Mouse (Mus musculus) ovary, postnatal 10 days (tissue): ENCODE data around the gene Olfr263.

Source experiments
- DNase-seq: peaks from one replicate; pipeline ENCODE4 v3.0.0; 2022; ENCODE audit warnings: low spot score

Gene Olfr263

DNA sequence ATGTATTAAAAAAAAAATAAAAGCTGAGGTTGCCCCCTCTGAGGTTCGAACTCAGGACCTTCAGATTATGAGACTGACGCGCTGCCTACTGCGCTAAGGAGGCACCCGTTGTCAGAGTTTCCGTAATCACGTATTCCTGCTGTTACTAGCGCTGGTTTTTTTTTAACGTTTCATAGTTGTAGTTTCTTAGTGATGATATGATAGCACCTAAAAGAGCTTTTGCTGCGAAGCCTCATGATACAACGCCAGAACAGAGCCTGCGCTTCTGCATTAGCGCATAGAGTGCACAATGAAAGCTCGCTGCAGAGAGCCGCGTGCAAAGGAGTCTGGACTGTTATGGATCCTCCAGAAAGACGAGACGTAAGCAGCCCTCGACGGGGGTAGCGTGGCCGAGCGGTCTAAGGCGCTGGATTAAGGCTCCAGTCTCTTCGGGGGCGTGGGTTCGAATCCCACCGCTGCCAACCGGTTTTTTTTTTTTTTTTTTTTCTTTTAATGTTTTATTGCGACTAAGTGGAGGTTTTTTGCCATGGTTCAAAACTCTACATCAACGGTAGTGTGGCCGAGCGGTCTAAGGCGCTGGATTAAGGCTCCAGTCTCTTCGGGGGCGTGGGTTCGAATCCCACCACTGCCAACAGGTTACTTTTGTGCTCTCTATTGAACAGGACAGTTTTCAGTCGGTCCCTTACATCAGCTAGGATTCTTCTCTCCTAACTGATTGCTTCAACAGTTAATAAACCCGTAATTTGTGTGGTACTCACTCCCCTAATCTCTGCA is 40.4 kb downstream of the Olfr263 start:
- peak; percentile 65 for DNase-seq

DNA sequence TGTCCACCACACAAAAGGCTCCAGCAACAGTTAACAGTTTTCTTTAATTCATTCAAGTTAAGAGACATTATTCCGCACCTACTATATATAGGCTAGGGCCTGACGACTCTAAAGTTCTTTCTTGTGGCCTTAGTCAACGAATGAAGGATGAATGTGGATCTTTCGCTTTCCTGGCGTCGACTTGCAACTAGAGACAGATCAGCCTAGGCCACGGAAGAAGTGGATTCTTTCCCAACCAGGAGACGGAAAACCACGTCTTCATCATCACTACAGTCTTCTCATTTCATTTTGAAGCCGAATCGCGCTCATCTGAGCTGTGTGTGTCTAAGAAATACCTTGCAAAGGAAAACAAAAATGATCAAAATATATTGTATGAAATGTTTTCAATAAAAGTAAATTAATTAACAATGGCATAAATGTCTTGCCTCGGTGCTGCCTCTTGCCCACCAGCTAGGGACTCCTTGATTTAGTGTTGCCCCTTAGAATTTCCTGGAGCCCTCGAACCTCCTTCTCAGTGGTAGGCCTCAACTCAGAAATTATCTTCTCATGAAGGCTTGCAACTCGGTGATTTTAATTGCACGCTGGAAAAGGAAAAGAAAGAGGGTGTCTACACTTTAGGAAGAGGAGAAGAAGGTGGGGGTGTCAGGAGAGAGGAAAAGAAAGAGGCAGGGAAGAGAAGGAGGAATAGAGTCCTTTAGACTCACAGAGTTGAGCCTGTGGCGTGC is 41.2 kb downstream of the Olfr263 start:
- DNase-seq = no peak

DNA sequence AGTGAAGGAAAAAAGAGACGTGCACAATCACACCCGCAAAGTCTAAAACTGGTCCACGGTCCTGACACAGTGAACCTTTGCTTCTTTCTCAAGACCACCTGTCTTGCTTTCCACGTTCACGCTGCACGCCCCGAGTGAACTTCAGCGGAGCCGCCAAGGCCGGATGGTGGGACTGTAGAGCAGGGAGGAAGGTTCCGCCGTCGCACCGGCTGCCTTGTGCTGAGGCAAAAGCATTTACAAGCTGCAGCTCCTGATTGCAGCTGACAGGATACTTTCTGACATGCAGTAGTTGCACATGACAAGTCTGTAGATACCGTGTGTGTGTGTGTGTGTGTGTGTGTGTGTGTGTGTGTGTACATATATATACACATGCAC is 41.7 kb downstream of the Olfr263 start:
- DNase-seq = no peak

DNA sequence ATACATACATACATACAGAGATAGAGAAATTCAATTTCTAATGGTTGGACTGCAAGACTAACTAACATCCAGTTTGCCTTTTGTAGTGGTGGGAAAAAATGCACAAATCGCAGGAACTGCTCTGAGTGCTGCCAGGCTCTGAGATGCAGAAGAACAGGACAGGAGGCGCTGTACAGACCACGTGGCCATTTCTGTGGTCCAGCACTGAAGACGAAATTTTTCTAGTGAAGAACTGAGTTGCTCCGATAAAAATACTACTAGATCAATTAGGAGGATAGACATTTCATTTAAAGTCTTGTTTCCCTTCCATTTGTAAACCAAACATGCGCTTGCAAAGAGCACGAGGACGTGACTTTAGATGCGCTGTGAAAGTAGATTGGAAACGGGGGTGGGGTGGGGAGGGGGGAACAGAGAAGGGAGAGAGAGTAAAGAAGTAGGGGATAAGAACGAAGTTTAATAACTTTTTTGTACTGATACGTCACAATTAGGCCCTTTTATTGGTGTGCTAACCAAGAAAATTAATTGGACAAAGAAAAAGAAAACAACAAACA is 42.2 kb downstream of the Olfr263 start:
- DNase-seq = no peak

DNA sequence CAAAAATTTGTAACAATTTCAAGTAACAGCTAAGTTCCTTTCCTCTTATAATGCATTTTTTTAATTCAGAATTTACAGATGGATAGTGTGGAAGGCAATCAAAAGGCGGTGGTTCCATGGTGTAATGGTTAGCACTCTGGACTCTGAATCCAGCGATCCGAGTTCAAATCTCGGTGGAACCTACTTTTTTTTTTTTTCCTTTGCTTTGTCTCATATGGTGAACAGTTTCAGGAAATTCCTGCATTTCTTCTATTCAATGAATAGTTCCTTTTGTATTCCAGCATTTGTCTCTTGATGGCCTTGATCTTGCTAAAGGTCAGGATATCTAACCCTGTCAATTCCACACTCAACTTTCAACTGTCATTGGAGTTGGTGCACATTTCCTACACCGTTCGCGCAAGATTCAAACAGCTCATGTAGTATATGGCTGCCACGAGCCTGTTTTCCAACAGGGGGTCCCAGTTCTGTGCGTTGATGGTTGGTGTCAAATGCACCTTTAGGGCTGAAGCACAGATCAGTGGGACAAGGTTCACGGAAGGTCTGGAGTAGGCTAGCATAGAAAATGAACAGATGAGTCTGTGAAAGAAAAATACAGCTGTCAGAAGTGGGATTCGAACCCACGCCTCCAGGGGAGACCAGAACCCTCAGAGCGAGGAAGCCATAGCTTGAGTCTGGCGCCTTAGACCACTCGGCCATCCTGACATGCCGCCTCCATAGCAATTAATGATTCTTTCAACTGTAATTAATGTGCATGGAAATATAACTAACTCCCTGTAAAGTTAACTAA is 43.0 kb downstream of the Olfr263 start:
- no peak for DNase-seq

DNA sequence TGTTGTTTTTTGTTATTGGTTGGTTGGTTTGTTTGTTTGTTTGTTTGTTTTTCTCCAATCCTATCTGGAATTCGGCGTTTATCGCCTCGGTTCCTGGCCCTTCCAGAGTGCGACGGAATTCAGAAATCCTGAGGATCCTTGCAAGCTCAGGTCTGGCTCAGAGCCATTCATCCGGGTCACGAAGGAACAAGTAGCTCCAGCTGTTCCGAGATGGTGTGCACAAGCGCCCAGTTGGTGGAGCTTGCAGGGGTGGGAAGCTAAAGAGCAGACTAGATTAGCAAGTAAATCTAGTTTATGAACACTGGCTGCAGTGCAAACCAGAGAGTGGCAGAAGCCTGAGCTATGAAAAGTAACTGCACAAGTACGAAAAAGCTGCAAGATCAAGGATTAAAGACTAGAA is 43.6 kb downstream of the Olfr263 start:
- DNase-seq = peak; percentile 73

DNA sequence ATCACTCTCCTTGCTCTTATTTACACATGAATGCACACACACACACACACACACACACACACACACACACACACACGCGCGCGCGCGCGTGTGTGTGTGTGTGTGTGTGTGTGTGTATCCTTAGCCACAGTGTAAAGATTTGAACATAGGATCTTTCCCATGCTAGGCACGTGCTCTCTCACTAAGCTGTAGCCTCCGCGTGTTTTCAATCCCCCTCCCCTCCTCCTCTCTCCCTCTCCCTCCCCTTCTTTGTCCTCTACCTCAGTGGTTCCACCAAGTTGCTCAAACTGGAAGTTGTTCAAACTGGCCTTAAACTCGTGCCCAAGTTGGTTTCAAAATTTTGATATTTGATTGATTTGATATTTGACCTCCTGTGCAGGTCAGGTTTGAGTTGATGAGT is 47.3 kb downstream of the Olfr263 start:
- no peak for DNase-seq

DNA sequence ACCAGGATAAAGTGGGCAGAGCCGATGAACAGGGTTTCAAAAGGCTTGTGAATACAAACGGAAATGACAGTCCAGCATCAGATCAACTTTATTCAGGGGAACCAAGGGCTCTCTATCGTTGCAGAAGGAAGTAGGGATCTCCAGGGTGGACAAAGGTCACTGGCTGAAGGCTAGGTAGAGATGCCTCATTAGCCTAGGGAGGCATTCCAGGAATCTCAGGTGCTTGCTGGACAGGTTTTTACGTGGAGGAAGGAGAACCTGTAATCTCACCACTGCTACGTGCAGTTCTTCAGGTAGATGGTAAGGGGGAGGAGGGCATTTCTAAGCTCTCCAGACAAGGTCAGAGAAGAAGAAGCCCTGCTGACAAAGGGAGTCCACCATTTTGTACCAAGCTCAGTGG is 48.2 kb downstream of the Olfr263 start:
- DNase-seq = no peak

DNA sequence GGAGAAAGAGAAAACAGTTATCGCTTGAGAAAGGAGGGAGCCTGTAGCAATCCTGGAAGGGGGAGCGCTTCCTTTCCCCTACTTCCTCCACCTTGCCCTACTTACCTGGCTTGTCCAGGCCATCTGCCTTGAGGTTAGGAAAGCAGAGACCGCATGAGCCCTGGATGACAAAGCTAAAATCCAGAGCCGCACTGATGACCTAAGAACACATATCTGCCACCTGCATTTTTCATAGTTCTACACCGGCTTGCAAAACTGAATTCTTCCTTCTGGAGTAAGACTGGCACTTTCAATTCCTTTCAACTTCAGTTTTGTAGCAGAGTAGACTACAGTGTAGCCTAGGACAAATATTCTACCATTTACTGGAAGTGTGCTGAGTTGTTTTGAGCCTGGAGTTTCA is 48.9 kb downstream of the Olfr263 start:
- DNase-seq = no peak

DNA sequence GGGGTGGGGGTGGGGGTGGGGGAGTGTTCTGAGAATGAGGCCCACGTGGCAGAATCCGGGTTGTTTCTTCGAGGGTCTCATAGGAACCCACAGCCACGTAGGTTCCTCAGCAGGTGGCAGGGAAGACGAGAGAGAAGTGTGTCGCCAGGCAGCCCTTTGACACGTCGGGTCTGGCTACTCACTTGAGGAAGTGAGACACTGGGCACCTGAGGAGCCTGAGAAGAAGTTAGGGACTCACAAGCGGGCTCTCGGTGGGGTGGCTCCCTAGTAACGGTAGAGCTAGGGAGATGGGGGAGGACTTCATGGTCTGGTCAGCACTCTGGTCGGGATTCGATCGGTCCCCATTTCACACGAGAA is 49.9 kb downstream of the Olfr263 start, which contains the start of gene Trim27:
TSS of gene Trim27 (plus strand) at position 79 of the 357 bp plus-strand sequence.
- no peak for DNase-seq

DNA sequence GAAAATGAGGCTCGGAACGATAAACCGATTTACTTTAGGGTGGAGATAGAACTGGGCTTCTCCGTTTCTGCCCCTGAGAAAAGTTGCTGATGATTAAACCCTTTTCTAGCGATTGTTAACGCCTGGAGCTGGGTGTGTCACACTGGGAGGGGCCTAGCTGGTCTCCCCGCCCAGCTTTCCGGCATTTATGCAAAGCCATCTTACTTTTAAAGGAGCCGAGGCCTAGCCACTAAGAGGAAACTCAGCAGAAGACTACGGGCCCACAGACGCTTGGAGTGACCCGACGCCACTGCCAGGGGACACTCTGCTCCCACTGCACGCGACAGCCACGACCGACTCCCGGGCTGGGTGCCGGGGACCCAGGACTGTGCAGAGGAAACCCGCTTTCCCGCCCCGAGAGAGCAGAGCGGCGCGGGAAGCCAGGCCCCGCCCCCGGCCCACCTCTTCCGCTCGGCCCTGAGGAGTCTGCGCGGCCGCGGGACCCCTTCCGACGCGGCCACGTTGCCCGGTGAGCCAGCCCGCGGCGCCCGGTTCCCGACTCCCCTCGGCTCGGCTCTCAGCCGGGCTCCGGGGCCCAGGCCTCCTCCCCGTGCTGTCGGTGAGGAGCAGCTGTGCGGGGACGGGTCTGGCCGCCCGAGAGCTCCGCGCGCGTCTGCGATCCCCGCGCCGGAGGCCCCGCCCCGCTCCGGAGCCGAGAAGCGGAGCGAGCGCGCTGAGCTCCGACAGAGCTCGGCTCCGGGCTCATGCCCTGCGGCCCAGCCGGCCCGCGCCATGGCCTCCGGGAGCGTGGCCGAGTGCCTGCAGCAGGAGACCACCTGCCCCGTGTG is 50.5 kb downstream of the Olfr263 start:
- DNase-seq = peak; percentile 81

DNA sequence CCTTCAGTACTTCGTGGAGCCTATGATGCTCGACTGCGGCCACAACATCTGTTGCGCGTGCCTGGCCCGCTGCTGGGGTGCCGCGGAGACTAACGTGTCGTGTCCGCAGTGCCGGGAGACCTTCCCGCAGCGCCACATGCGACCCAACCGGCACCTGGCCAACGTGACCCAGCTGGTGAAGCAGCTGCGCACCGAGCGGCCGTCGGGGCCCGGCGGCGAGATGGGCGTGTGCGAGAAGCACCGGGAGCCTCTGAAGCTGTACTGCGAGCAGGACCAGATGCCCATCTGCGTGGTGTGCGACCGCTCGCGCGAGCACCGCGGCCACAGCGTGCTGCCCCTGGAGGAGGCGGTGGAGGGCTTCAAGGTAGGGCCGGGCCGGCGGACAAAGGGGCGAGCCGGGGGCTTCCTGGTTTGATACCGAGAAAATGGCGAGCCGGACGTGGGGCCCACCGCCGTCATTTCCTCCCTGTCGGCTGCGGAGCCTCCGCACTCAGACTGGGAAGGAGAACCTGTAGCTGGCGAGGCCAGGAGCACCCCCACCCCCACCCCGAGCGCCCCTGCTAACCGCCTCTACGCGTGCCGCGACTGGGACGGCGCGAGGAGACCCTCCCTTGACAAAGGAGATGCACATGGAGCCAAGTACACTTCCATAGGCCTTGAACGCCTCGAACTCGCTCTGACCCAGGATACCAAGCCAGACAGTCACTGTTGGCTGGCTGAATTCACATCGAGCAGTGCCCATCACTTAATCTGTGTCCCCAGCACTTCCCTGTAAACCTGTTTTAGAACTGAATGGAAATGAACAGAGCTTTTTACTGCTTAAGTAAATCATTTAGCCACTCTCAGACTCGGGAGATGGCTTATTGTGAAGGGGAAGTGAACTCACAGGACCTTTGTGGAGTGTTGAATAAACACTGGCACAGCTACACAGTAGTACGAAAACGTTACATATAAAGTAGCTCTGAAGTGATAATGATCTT is 51.4 kb downstream of the Olfr263 start:
- no peak for DNase-seq

DNA sequence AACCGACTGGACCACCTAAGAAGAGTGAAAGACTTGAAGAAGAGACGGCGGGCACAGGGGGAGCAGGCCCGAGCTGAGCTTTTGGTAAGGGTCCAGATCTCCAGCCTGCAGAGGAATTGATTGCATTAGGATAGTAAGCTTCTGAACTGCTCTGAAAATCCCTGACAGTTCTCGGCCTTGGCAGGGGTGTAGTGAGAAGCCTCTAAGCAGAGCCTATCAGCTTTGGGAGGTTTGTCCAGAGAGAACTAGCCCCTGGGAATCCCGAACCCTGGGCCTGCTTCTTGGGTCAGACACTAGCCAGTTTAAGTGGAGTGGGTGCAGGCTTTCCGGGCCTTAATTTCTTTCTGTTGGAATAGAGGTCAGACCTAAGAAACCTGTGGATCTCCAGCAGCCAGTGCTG is 52.6 kb downstream of the Olfr263 start:
- DNase-seq = no peak

DNA sequence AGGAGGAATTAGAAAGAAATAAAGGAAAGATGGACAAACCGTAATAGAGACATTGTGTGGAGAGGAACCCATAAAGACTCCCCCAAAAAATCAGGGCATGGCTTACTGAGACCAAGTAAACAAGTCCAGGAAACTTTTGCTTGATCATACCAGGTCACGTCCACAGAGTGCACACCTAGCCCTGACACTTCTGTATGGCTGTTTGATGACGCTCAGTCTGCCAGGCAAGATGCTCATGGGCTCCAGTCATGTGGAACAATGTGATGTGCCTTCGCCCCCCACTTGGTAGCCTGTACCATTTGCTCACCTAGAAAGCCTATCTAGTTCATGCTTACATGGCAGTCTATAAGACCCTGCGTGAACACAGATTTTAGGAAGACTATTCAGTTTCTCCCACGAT is 53.6 kb downstream of the Olfr263 start:
- DNase-seq = no peak

DNA sequence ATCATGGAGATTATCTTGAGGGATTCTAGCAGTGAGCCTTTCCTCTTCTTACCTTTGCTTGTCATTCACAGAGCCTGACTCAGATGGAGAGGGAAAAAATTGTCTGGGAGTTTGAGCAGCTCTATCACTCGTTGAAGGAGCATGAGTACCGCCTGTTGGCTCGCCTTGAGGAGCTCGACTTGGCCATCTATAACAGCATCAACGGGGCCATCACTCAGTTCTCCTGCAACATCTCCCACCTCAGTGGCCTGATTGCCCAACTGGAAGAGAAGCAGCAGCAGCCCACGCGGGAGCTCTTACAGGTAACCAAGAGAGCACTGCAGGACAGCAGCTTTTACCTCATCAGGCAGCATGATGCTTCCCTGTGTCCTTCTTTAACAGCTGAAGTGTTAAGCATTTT is 54.2 kb downstream of the Olfr263 start:
- DNase-seq = no peak

DNA sequence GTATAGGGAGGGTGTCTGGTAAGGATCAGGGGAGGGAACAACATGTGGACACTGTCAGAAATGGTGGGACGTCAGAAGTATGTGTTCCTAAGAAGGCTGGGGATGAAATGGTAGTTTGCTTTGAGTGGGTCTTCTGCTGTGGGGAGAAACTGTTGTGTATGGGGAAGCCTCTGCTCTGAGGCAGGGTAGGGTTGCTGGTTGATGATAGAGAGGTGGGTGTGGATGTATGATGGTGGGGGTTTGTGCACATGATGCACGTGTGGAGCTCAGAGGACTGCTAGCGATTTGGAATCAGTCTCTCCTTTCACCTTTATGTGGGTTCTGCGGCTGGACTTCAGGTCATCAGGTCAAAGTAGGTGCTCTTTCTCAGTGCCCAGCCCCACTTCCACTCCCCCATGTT is 56.1 kb downstream of the Olfr263 start:
- no peak for DNase-seq
